Mouse (Mus musculus) bone marrow, adult 2 months (tissue): ENCODE measurements around the gene Fpr3. TPM values are rescaled to one million over a fixed set of nuclear protein-coding genes. Genes with fewer than 3 reads are reported as not detected.

Source experiments
- H3K27ac ChIP-seq: fragments of 200-500 bp; 2 replicates; pipeline ENCODE4 v1.5.1; 2012; ENCODE audit warnings: low read depth, mild to moderate bottlenecking, control low read depth, inconsistent platforms, low read length; ENCODE audit not compliant: control insufficient read depth, poor library complexity, insufficient read depth
- H3K4me1 ChIP-seq: fragments of 200-500 bp; 2 replicates; pipeline ENCODE4 v1.6.1; 2011; ENCODE audit warnings: low read length; ENCODE audit not compliant: control insufficient read depth, insufficient read depth
- H3K4me3 ChIP-seq: fragments of 200-500 bp; replicated peaks from 2 replicates; pipeline ENCODE3; 2011; ENCODE audit warnings: mild to moderate bottlenecking, low read depth, low read length, control low read depth; ENCODE audit not compliant: control insufficient read depth
- CTCF ChIP-seq: fragments of 200-500 bp; IDR thresholded peaks from 2 replicates; pipeline ENCODE4 v1.5.1; 2011; ENCODE audit warnings: low read length, control low read depth; ENCODE audit not compliant: control insufficient read depth, insufficient read depth
- POLR2A ChIP-seq: fragments of 200-500 bp; IDR thresholded peaks from 2 replicates; pipeline ENCODE4 v1.6.1; 2011; ENCODE audit warnings: low read depth, mild to moderate bottlenecking, control low read depth, low read length, borderline replicate concordance; ENCODE audit not compliant: control insufficient read depth
- WGBS: fragments of 180-500 bp; shearing (Covaris S2); methylation state at CpG from one replicate; pipeline ENCODE4 v1.1.7; 2018; 5-methylcytosine and 5-hydroxymethylcytosine counted together
- polyA plus RNA-seq: library from polyadenylated mRNA; stranded (reverse); fragments of >200 nt; gene quantifications from 2 replicates; pipeline ENCODE4 v1.2.4, GENCODE M21; 2011; ENCODE audit warnings: low replicate concordance; ENCODE audit not compliant: missing spikeins, insufficient read depth, insufficient read length

Fpr3 gene
- polyA plus RNA-seq, 1 experiment, result not detected

DNA sequence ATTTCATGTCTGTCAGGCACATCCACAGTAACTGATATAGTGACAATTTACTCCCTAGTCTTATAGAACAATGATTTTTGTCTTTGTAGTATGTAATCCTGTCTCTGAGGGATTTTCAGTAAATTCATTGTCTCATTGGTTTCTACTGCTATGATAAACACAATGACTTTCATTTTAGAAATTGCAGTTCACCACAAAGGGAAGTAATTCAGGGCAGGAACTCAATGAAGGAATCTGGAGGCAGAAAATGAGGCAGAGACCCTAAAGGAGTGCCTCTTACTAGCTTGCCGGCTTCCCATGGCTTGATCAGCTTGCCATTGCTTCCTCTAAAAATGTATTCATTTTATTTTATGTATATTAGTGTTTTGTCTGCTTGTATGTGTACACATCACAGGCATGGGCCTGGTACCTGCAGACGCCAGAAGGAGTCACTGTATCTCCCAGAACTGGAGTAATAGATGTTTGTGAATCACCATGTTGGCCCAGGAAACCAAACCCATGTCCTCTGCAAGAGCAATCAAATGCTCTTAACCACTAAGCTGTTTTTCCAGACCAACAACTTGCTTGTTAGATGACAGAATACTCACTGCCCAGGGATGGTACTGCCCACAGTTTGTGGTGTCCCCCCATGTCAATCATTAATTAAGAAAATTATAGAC, 16.6 kb upstream of the Fpr3 start:
- no peak for TF ChIP-seq POLR2A
- TF ChIP-seq CTCF, result no peak
- H3K27ac ChIP-seq, result peak overlapping the region; percentile 68; the same call in 1 of the 2 replicates
- no peaks in the 10 kb centered on the region; the same call in 1 of the 2 replicates for H3K4me1 ChIP-seq
- peak overlapping the region; percentile 16 for H3K4me3 ChIP-seq
- WGBS, result 17% methylated on average over 2 of the region's 2 CpGs

DNA sequence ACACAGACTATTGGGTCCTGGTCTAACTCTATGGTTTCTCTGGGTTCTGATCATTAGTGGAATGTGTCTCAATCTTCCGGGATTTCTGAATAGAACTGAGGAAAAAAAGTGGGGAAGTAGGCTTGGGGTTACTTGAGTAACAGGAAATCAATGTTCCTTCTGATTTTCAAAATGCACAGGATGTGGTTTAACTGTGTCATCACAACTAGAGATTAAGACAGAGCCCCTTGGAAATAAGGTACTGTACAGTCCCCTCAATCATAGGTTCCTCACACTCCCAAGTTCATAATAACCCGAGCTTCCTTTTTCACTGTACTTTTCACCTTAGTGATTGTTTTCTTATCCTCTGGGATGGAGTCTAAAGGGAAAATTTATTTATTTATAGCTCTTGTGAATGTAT, 16.0 kb upstream of the Fpr3 start:
- Histone ChIP-seq H3K4me3 (no peak overlapping the region), H3K4me1 (no peaks in the 10 kb centered on the region; the same call in 1 of the 2 replicates), H3K27ac (no peak overlapping the region)
- TF ChIP-seq POLR2A, result no peak
- TF ChIP-seq CTCF, result no peak
- 8% methylated on average over 2 of the region's 2 CpGs for WGBS

DNA sequence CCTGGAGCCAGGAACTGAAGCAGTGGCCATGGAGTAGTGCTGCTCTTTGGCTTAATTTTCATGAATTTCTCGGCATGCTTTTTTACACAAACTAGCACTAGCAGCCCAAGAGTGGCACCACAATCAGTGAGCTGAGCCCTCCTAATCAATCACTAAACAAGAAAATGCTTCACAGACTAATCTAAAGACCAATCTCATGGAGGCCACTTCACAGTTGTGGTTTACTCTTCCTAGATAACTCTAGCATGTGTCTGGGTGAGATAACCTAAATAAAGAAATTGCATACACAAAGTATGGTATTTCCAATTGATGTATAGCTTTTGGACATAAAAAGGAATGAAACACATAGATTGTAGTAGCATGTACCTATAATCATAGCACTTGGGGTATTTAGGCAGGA, 8.3 kb upstream of the Fpr3 start:
- Histone ChIP-seq H3K4me3 (no peak overlapping the region), H3K27ac (no peak overlapping the region), H3K4me1 (no peaks in the 10 kb centered on the region; the same call in 1 of the 2 replicates)
- WGBS, result 65% methylated on average over 1 of the region's 1 CpGs
- TF ChIP-seq POLR2A (no peak), CTCF (no peak)

DNA sequence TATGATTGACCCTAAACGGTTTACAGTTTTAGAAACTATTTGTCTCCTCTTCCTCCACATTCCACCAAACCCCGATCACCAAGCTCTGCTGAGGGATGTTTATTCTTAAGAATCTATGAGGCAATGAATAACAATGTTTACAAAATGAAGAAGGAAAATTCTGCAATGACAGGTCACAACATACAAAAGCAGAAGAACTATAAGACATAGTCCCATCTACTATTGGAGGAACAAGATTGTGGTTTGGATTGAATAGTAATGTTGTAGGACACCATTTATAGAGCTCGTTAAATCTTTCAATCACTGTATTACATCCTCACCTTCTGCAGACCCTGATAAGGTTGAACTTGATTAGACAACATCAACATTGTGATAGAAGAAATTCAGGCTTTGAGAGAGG, 5.0 kb upstream of the Fpr3 start:
- H3K27ac ChIP-seq, result peak overlapping the region; percentile 70; the same call in 1 of the 2 replicates
- WGBS, result 50% methylated on average over 3 of the region's 3 CpGs
- no peaks in the 10 kb centered on the region; the same call in 1 of the 2 replicates for H3K4me1 ChIP-seq
- H3K4me3 ChIP-seq, result peak overlapping the region; percentile 71
- TF ChIP-seq CTCF, result no peak
- no peak for TF ChIP-seq POLR2A

DNA sequence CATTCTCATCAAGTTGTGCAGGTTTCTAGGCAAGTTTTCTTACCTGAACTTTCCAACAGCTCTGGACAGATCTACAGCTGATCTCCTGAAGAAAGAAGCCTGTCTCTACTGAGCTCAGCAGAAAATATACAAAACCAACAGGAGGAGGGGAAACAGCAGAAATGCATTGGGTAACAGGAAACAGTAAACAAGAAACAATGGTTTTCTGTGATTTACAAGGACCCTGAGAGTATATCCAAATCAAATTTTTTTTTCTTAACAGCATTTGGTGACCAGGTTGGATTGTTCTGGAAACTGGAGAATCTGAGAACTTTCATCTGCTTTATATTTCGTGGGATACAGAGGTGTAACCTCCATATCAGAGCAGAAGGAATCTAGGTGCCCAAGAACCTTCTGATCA, 3.8 kb upstream of the Fpr3 start, which contains the start of gene Fpr1:
TSS of gene Fpr1 (minus strand) at position 101 of the 400 bp plus-strand sequence.
- 58% methylated on average over 1 of the region's 1 CpGs for WGBS
- Histone ChIP-seq H3K4me3 (peak within 1 kb of the TSS; percentile 71), H3K4me1 (no peaks in the 10 kb centered on the region; the same call in 1 of the 2 replicates), H3K27ac (peak within 1 kb of the TSS; percentile 70; the same call in 1 of the 2 replicates)
- no peak for TF ChIP-seq POLR2A
- TF ChIP-seq CTCF, result no peak

DNA sequence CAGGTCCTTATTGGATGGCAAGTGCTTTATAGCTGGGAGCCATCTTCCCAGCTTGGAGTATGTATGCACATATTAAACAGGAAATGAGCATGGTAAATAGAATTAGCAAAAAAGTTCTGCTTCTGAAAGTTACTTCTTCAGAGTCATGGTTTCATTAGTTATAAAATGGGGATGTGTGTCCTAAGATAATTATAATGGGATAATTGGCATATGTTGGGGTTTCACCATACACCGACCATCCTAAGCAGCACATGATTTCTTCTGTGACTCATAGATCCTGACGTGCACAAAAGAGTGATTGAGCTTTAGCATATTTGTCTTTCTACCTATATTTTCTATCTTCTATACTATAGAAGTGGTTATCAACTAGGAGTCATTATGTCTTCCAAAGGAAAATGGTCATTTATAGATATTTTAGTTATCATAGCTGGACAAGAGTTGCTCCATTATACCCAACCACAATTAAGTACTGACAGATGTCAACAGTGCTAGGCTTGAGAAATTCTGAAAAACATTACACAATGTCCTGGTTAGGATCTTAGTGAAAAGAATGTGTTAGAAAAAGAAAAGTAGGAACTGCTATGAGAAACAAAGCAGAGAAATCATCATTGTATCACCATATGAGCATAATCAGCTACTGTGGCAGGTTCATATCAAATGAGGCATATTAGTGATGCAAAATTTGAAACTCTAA, 2.2 kb downstream of the Fpr3 start:
- H3K4me3 ChIP-seq, result no peak overlapping the region
- H3K27ac ChIP-seq, result no peak overlapping the region
- WGBS, result 43% methylated on average over 2 of the region's 2 CpGs
- no peak for TF ChIP-seq CTCF
- TF ChIP-seq POLR2A, result no peak
- H3K4me1 ChIP-seq, result no peaks in the 10 kb centered on the region; the same call in 1 of the 2 replicates

DNA sequence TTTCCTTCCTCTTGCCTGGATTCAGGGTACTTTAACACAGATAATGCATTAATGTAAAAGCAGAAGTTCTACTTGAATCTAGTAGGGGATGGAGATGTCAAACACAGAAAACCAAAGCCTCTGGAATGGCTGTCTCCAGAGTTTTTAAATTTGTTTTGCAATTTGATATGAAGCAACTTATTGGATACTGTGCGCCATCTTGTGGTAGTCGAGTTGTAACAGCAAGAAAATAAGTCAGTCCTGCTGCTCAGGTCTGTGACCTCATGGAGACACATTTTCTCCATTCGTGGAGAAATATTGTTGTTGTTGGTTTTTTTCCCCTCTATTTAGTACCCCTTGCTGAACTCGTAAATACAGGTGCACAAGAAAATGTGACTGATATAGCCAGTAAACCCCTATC, 8.4 kb downstream of the Fpr3 start:
- WGBS, result 2% methylated on average over 4 of the region's 4 CpGs

DNA sequence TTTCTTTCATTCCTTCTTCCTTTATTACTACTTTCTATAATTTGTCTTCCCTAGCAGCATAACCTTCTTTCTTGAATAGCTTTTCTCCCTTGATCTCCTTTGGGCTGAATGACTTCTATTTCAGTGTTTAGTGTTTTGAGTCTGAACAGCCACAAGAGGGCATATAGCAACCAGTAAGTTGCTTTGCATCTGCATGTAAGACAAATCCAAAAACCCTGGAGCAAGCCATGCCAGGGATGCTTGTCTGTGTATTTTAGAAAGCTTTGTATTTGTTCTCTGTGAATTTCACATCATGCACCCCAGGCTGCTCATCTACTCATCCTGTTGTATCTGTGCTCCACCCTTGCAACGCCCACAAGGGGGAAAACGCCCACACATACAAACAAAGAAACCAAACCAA, 11.6 kb downstream of the Fpr3 start:
- 83% methylated on average over 2 of the region's 2 CpGs for WGBS
- TF ChIP-seq CTCF, result no peak
- no peak for TF ChIP-seq POLR2A
- Histone ChIP-seq H3K4me1 (no peaks in the 10 kb centered on the region; the same call in 1 of the 2 replicates), H3K27ac (no peak overlapping the region), H3K4me3 (no peak overlapping the region)

More for the DNA sequence above, 8.4 kb downstream of the Fpr3 start:
- Histone ChIP-seq H3K4me3 (no peak overlapping the region), H3K27ac (no peak overlapping the region), H3K4me1 (no peaks in the 10 kb centered on the region; the same call in 1 of the 2 replicates)
- TF ChIP-seq CTCF, result 0 out of 2 replicates have a peak, but pooled peaks have one; percentile 3
- no peak for TF ChIP-seq POLR2A

DNA sequence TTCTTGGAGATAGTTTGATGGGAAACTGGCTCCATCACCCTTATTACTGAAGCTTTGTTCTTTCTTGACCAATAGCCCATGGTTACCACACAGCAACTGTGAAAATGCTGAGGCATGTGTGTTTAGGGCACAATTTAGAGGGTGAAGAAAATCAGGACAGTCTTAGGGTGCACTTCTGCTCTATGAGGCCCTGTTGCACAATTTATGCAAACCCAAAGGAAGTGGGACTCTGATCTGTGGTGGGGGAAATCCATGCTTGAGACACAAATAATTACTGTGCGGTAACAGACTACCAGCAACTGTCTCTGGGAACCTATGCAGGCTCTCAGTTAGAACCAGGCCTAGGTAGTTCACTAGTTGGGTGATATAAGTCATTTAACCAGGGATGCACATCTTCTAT, 13.1 kb downstream of the Fpr3 start:
- TF ChIP-seq POLR2A, result no peak
- TF ChIP-seq CTCF, result no peak
- Histone ChIP-seq H3K27ac (no peak overlapping the region), H3K4me1 (no peaks in the 10 kb centered on the region; the same call in 1 of the 2 replicates), H3K4me3 (no peak overlapping the region)
- 3% methylated on average over 1 of the region's 1 CpGs for WGBS
